Mouse (Mus musculus) frontal cortex, postnatal 10 days (tissue): ENCODE data around the gene Ttc36.

Experiments used
- DNase-seq, 2 experiments: peaks; one replicate each; pipeline ENCODE4 v3.0.0; 2022; ENCODE audit warnings: low spot score in 2 of 2, mixed read lengths in 1 of 2

Gene Ttc36

DNA sequence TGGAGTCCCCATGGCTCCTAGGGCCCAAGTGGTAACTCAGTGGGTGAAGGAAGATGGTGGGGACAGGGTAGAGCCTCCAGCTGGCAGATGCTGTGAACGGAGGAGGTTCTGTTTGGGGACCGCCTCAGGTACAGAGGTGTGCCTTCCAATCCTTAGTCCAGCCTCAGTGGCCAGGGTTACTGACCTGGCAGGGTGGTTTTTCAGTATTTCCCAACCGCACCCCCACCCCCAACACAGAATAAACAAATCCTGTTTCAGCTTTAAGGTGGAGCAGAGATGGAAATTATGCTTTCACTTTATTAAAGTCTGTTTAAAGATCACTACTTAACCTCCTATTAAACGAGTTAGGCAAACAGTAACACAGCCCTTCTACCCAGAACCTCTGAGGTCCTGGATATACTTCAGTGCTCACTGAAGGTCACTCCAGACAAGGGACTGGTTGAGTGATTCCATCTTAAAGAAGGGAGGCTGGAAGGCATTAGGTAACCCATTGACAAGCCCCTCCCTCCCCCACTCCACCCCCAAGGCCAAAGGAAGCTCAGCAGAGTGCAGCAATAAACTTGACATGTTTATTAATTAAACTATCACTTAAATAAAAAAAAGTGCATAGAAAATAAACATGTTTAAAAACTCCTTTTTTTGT is at the start of gene Ttc36:
Gene Ttc36 (minus strand): TSS at position 265 of the 643 bp plus-strand sequence.
- DNase-seq: no peak

DNA sequence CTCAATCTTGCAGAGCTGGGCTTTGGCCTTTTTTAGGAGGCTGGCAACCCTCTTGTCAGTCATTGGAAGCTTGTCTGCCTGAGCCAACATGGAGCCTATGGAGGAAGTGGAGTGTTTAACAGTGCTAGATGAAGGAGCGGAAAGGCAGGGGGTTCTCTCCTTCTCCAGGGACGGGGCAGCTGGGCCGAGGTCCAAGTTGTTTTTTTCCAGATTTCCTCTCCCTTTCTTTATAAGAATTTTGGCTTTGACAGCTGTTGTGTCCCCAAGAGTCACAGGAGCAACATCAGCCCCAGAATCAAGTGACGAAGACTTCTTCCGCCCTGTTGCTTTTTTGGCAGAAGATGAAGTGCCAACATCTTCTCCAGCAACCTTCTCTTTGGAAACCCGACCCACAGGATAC is 44.6 kb upstream of the Ttc36 start:
- DNase-seq: no peak

DNA sequence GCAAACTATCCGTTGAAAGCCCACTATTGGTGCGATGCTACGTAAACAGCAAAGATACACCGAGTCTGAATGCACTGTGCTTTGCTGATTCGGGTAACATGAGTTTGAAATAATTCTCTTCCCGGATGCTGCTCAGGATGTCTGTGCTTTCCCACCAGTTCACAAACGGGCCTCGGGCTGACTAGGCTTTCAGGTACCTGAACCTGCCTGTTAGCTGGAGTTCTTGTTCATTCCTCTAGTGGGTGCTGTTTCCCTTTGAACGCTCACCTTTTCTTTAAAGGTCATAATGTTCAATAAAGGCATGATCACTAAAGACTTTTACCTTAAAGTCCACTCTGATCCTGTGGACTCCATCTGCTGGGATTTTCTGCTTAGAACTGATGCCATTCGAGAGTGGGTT is 38.4 kb upstream of the Ttc36 start:
- no peak for DNase-seq

DNA sequence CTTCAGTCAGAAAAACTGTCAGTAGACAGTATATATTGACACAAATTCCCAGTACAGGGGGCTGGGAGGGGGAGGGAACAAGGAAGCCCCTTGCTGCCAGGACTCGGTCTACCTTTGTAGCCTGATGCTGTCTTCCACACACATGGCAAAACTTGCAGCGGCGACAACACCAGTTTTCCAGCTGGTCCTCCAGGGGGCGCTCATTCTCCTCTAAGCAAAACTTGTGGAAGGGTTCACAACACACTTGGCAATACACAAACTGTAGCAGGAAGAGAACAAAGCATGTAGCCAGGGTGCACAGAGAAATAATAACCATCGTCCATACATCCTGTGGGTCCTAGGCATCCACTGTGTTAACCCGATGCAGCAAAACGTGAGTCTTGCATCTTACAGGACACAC is 33.6 kb upstream of the Ttc36 start:
- DNase-seq: peak in 1 of 2 experiments; percentile 68

DNA sequence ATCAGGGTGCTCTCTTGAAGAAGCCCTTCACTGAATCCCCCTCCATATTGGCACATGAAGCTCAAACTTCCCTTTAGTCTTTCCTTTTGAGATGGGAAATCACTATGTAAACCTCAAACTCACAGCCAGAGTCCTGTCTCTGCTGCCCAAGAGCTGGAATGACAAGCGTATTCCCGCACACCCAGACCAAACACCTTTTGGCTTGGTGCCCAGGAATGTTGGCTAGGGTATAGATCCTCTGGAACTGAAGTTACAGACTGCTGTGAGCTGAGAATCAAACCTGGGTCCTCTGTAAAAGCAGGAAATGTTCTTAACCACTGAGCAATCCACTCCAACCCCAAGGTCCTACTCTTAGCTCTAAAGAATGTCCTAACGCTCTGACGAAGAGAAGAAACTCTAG is 29.5 kb upstream of the Ttc36 start:
- DNase-seq: no peak

DNA sequence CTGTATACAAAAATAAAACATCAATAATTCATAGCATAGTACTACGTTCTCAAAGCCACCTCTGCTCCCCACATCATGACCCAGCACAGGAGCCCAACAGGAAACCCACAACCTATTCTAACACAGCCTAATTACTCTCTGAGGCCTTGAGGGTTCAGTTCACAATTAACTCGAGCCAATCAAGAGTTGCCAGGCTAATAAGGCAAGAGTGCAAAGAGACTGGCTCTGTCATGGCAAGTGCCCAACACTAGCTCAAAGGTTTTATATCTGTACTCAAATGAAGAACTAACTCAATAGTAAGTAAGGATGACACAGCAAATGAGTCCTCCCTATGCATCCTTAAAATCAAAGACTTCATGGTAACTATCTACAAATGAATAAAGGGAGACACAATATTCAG is 27.6 kb upstream of the Ttc36 start:
- no peak for DNase-seq

DNA sequence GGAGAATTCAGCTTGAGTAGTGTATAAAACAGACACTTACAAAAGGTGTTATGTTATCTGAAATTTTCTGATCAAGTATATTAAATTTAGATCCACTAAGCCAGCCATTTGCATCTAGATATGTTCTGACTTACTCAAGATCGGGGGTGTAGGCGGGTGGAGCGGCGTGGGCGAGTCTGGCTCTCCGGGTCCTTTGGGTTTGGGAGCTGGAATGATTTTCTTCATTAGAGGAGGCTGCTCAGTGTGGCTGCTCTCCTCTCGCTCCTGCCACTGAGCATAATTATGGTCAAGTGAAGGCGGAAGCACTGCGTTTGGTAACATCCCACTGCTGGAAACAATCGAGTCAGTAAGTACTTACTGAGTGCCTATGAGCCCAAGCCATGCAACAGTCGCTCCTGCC is 26.1 kb upstream of the Ttc36 start:
- DNase-seq: no peak

DNA sequence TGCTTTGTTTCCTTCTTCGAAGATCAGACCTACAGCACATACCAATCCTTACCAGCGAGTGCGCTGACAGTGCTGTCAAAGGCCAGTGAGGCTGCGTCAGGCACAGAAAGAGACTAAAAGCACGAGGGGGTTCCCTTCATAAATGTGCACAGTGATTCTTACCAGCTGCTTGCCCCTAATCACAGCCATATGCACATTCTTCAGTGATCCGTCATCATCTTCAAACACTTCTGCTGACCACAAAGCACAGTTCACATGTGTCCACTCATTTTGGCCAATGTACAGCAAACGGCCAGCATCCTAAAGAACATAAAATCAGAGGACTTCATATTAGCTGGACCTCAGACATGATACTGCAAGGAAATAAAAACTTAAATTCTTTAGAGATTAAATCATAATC is 23.8 kb upstream of the Ttc36 start:
- no peak for DNase-seq

DNA sequence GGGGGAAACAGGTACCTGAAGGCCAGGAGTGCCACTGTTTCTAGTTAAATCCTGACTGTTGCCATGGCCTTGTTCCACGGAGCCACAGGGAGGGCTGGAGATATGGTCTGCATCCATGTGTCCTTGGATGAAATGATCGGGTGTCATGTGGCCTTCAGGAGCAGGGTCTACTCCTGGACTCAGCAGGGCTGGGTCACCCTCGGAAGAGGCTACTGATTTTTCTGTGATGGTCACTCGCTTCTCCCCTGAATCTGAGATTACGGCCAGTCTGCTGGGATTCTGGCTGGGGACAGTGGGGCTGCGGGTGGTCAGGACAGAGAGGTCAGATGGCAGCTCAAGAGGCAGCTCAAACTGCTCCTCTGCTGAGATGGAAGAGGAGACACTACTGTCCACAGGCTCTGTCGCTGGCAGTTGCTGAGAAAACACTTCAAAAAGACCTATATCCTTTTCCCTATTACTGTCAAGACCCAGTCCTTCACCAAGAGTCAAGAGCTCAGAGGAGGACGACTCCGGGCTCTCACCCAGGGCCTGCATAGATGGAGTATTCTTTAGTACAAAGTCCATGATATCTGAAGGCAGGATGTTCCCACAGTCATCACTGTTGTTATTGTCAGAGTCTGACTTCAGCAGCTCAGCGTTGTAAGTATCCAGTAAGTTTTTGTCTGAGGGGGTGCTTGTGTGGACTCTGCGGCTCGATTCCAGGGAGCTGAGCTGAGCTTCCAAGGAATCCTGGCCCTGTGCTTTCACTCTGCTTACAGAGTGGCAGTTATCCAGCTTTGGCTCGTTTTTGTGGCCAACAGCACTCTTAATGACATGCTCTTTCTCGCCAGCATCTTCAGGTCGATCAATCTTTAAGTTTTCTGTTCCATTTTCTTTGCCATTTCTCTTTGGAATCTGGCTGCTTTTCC is 17.3 kb upstream of the Ttc36 start:
- no peak for DNase-seq

DNA sequence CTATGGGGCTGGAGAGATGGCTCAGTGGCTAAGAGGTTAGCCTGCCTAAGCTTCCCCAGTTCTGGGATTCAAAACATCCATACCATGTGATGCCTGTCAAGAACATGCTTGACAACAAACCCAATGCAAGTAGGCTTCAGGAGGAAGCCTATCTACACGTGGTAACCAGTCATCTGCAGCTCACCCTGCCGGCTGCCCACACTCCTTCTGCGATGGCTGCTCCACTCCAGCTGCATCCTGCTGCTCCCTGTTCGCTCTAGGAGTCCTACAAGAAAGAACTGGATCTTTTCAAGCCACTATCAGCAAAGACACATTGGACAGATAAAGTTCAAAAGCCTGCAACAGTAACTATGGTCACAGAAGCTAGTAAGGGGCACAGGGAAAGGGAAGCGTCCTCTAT is 14.7 kb upstream of the Ttc36 start:
- DNase-seq: no peak

DNA sequence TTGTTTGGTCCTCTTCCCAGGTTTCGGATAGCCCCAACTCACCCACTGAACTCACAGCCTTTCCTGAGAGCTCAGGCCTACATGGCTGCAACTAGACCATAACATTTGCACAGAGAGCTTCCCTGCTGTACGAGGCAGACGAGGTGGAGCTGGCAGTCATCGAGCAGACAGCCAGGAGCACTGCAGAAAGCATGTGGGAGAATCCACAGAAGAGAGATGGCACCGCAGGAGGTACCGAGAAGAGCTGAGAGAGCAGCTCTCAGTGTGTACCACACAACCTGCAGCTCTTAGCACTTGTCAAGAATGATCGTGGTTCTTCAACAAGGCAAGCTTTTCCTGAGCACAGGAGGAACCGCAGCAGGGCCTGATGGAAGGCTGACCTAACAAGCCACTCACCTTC is 11.3 kb upstream of the Ttc36 start:
- no peak for DNase-seq

DNA sequence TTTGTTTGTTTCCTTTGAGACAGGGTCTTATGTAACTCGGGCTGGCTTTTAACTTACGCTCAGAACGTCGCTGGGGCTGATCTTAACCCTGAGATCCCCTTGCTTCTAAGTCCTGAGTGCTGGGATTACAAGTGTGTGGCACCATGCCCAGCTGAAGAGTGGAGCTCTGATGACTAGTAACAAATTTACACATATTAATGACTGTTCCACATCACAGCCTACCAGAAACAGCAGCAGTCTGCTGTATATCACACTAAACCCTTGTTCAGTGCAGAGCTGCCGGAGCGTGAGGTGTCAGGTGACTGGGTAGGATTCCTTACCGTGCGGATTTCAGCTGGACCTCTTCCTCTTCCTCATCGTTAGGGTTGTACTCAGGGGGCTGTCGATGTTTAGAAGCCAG is 7.4 kb upstream of the Ttc36 start:
- DNase-seq: no peak

DNA sequence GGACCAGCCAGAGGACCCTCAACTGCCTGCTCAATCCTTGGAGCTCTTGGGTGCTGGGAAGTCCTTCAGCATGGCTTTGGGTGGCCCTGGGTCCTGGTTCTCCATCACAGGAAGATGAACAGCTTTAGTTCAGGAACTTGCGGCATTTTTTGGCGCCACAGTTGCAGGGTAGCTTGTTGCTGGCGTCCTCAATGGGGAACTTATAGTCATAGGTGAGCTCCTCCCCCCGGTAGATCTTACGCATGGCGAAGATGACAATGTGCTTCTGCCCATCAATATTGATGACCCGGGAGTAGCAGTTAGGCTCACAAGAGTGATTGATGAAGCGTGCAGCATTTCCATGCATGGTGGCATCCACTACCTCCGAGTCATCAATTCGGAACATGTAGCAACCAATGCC is 4.9 kb upstream of the Ttc36 start:
- no peak for DNase-seq

DNA sequence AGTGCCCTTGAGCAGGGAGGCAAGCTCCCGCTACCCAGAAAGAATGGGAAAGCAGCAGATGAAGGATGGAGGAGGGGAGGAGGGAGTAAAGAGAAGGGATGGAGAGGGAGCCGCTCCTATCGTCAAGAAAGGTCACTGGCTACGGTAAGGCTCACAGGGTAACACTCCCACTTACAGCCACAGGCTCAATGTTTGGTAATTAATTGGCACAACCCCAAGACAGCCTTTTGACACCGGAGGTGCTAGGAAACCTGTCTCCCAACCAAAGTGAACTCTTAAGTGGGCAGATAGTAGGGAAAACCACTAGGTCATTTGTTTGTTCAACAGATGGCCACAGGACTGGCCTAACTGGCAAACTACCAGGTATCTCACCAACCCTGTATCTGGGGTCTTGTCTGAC is 4.3 kb upstream of the Ttc36 start:
- no peak for DNase-seq

DNA sequence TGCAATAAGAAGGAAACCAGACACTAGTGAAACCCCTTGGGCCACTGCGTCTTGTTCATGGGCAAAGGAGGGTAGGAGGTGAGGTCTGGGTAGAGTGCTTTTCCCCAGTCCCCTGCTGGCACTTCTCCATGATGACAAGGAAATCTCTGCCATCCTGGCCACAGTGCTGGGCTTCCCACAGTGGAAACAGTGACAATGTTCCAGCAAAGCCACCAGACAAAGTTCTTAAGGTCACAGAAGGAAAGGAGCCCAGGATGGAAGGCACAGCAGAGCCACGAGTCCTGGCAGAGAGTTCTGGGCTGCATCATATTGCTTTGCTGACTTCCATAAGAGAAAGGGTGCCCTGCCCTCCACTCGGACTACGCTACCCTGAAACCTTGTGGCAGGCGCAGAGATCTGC is 2.7 kb upstream of the Ttc36 start:
- DNase-seq: no peak

DNA sequence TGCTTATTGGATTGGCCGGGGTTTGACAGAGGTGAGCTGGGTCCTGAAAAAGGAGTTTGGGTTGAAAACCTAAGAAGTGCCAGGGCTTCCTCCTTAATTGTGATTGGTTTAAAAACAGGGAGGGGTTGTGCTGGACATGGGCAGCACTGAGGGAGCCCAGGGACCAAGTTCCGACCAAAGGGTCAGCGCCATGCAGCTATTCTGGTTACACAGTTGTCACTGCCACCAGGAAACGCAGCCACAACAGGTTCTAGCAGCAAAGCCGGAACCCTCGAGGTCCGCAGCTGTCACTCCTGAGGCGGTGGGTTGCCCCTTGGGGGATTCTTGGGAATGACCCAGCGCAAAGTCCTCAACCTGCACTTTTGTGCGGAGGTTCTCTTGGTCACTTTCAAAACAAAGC is 1.8 kb upstream of the Ttc36 start:
- no peak for DNase-seq

DNA sequence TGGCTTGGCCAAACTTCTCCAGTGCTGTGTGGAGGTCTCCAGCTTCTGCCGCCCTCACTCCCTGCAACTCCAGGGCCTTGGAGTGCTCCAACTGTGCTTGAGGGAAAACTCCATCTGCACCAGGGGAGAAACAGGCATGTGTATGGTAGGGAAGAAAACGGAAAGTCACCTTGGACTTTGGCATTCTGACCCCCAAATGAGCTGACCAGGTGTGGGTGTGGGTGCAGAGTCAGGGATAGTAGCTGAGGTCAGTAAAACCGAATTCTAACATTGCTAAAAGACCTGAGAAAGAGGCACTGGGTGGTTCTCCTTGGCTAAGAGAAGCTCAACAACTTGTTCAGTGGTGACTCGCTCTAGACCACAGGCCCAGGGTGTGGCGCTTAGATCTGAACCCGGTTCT is 1.2 kb downstream of the Ttc36 start:
- no peak for DNase-seq

DNA sequence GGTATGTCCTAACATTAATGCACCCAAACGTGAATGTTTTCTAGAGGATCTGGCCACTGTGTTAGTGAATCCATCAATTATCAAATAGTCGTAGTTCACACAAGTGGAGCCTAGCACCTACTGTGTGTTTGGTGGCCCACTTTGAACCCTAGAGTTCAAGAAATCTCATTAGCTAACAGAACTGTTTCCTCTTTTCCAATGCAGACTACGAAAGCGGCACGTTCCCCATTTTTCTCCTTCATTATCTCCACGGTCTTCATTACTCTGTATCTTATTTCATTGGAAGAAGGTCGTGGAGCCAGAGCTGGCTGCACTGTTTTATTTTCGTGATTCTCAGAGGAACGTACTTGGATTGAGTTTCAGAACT is 2.9 kb downstream of the Ttc36 start:
- DNase-seq: no peak

DNA sequence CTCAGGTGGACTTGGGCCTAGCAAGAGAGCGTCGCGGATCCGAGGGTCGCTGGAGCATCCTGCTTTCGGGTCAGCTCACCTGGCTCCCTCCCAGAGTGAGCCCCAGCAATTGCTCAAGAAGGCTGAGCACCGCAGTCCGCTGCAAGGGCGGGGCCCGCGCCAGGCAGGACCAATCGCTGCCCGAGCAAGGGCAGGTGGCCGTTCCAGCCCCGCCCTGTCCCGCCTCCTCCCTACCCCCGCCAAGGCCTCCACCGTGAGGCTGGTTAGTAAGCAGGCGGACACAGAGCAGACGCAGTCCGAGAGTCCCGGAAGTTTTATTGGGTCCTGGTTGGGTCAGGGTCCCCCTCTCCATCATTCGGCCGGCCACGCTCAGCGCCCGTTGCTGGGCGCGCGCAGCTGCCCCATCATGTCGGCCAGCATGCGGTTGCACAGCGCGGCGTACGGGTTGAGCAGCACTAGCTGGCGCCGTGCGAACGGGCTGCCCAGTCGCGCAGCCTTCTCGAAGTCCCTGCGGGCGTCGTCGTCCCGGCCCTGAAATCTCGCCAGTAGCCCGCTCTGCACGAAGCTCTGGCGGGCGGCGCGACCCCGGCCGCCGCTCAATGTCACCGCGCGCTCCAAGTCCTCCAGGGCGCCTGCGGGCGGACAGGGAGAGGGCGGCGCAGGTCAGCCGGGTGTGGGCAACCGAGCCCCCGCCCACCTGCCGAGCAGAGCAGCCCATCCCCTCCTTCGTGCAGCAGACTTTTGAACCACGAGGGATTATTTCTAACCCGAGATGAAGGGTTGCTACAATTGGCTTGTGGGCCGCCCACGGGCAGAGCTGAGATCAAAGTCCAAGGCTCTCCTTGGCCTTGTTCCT is 3.5 kb downstream of the Ttc36 start, which contains the start of gene Tmem25:
Gene Tmem25 (minus strand): TSS at position 206 of the 856 bp plus-strand sequence.
- peak; percentile 84 to 87 for DNase-seq

DNA sequence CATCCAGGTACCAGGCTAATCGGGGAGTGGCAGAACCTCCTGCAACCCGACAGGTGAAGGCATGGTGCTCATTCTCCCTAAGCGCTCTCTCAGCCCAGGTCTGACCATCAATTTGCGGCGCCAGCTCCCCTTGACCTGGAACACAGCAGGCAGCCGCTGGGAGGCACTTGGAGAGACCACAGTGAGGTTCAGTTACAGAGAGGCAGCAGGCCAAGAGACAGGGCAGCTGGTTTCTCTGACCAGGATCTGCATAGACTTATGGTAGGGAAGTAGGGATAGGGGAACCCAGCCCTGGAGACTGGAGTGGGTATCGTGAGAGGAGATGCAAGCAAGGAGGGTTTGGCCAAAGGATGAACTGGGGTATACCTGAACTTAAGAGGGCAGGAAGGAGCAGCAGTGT is 4.6 kb downstream of the Ttc36 start:
- no peak for DNase-seq

DNA sequence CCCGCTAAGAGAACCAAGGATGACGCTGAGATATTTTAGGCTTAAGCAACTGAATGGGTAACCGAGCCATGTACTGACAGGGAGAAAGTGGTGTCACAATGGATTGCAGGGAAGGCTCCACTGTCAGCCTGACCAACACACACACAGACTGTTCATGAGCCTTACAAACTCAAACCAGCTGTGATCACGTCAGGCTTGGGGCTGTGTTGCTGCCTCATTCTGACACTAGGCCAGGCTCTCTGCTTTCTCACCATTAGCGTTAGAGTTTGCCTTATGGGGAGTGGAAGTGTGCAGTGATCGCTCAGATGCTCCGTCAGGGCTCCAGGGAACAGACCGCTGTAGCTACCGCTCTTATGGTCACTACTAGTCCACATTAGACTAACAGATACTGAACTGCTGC is 10.0 kb downstream of the Ttc36 start:
- no peak for DNase-seq
